Mouse (Mus musculus): ENCODE results near the gene Ifna4. TPM values are rescaled to one million over a fixed set of nuclear protein-coding genes. Genes with fewer than 3 reads are reported as not detected.
"Not testable (repeated sequence)": the region's sequence is repeated elsewhere in the genome, so short reads cannot be mapped to it uniquely, and the experiment has no call there.

The Ifna4 gene
- polyA plus RNA-seq (2015; fragmentation: Nextera tagmentation; extraction: Ambion mirVana), result not detected in 2 replicates

DNA sequence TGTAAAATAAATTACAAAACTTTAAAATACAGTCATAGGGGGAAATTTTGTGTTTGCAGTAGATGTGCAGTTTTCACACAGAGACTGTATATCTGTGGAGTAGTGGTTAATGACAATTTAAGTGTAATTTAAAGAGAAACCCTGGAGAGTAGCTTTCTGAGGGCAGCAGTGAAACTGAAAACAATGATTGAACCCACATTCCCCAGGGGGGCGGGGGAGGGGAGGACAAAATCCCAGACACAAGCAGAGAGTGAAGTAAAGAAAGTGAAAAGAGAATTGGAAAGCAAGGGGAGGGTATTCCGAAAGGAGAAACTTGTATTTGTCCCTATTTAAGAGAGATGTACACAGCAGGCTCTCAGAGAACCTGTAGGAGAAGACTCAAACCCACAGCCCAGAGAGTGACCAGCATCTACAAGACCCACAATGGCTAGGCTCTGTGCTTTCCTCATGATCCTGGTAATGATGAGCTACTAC lies at the start of gene Ifna4:
Gene Ifna4 (plus strand): TSS at position 424 of the 474 bp plus-strand sequence.
- no peak for ATAC-seq (ENCODE audit: low read depth)
- 39% methylated on average over 2 of the region's 2 CpGs for whole genome bisulfite sequencing
- no peaks in the 10 kb centered on the region for H3K4me1 ChIP-seq (replicated peaks)

DNA sequence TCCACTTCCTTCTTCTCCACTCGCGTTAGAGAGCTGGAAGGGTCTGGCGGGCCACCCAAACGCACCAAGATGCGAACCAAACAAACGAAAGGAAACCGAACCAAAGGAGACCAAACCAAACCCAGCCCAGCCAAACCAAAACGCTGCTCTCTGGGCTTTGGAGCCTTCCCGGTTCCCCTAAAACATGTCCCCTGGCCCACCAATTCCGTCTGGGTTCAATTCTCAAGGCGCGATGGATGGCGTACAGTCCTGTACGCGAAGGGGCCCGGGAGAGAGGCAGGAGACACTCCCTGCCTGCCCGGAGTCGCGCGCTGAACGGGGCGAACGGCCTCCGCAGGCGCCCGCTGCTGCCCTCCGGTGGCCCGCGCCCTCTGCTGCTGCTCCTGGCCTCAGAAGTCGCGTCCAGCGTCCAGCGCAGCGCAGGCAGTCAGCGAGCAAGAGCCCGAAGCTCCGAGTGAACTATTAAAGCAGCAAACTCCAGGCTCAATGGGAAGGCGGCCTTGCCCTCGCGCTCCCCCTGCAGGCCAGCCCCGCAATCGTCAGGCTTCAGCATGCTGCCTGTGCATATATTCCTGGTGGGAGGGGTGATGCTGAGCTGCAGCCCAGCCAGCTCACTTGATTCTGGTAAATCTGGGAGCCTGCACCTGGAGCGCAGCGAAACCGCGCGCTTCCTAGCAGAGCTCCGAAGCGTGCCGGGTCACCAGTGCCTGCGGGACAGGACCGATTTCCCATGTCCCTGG lies 47.6 kb upstream of the Ifna4 start, which contains the start of gene Gm13275:
Gene Gm13275 (plus strand): TSS at position 552 of the 740 bp plus-strand sequence.
- H3K36me3 ChIP-seq; H3K4me3 ChIP-seq; H3K4me1 ChIP-seq (replicated peaks); H3K4me2 ChIP-seq; ATAC-seq (ENCODE audit: low read depth); H3K9me3 ChIP-seq; H3K27me3 ChIP-seq; H3K9ac ChIP-seq; H3K27ac ChIP-seq (replicated peaks): not testable (repeated sequence)
- 2% methylated on average over 12 of the region's 52 CpGs for WGBS

More for the DNA sequence above, at the start of gene Ifna4:
- Histone ChIP-seq H3K27ac (replicated peaks) (no peak within 1 kb of the TSS), H3K4me2 (no peak within 1 kb of the TSS), H3K4me3 (no peak within 1 kb of the TSS), H3K9me3 (no peaks in the 10 kb centered on the region), H3K27me3 (no peaks in the 10 kb centered on the region), H3K9ac (no peak within 1 kb of the TSS), H3K36me3 (no peaks in the 10 kb centered on the region)

DNA sequence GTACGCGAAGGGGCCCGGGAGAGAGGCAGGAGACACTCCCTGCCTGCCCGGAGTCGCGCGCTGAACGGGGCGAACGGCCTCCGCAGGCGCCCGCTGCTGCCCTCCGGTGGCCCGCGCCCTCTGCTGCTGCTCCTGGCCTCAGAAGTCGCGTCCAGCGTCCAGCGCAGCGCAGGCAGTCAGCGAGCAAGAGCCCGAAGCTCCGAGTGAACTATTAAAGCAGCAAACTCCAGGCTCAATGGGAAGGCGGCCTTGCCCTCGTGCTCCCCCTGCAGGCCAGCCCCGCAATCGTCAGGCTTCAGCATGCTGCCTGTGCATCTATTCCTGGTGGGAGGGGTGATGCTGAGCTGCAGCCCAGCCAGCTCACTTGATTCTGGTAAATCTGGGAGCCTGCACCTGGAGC lies 44.6 kb upstream of the Ifna4 start, which contains the start of gene Gm13279:
Gene Gm13279 (plus strand): TSS at position 301 of the 400 bp plus-strand sequence.
- H3K27me3 ChIP-seq; H3K4me3 ChIP-seq; H3K9ac ChIP-seq; H3K4me2 ChIP-seq; ATAC-seq (ENCODE audit: low read depth); H3K4me1 ChIP-seq (replicated peaks); H3K27ac ChIP-seq (replicated peaks); H3K36me3 ChIP-seq; H3K9me3 ChIP-seq: not testable (repeated sequence)
- no CpG with 5 or more reads among the region's 28 CpGs for WGBS

DNA sequence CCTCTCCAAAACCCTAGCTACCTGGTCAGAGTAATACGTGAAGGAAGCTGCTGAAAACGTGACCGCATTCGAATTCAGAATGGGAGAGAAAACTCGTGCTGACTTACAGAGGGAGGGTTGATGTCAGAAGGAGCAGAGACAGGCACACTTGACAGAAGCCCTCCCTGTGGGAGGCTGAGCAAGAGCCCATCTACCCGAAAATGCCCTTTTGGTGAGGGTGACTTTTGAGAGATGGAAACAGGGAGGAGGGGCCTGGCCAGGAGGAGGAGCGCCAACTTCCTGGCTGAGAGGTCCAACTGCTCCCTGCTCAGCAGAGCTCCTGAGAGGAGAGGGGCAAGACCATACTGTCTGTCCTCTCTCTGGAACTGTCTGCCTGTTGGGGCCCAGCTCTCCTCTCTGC lies 42.3 kb upstream of the Ifna4 start, which contains the start of gene Gm13285:
Gene Gm13285 (plus strand): TSS at position 301 of the 400 bp plus-strand sequence.
- not testable (repeated sequence) for H3K27me3 ChIP-seq; H3K9ac ChIP-seq; ATAC-seq (ENCODE audit: low read depth); H3K36me3 ChIP-seq; H3K4me2 ChIP-seq; H3K4me3 ChIP-seq; H3K9me3 ChIP-seq; H3K27ac ChIP-seq (replicated peaks); H3K4me1 ChIP-seq (replicated peaks)
- WGBS, result 19% methylated on average over 5 of the region's 7 CpGs

DNA sequence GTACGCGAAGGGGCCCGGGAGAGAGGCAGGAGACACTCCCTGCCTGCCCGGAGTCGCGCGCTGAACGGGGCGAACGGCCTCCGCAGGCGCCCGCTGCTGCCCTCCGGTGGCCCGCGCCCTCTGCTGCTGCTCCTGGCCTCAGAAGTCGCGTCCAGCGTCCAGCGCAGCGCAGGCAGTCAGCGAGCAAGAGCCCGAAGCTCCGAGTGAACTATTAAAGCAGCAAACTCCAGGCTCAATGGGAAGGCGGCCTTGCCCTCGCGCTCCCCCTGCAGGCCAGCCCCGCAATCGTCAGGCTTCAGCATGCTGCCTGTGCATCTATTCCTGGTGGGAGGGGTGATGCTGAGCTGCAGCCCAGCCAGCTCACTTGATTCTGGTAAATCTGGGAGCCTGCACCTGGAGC lies 38.7 kb upstream of the Ifna4 start, which contains the start of gene Gm13287:
Gene Gm13287 (plus strand): TSS at position 301 of the 400 bp plus-strand sequence.
- not testable (repeated sequence) for ATAC-seq (ENCODE audit: low read depth); H3K4me2 ChIP-seq; H3K4me1 ChIP-seq (replicated peaks); H3K27ac ChIP-seq (replicated peaks); H3K36me3 ChIP-seq; H3K27me3 ChIP-seq; H3K4me3 ChIP-seq; H3K9ac ChIP-seq; H3K9me3 ChIP-seq
- no CpG with 5 or more reads among the region's 29 CpGs for WGBS

DNA sequence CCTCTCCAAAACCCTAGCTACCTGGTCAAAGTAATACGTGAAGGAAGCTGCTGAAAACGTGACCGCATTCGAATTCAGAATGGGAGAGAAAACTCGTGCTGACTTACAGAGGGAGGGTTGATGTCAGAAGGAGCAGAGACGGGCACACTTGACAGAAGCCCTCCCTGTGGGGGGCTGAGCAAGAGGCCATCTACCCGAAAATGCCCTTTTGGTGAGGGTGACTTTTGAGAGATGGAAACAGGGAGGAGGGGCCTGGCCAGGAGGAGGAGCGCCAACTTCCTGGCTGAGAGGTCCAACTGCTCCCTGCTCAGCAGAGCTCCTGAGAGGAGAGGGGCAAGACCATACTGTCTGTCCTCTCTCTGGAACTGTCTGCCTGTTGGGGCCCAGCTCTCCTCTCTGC lies 36.4 kb upstream of the Ifna4 start, which contains the start of gene Gm13288:
Gene Gm13288 (plus strand): TSS at position 301 of the 400 bp plus-strand sequence.
- Histone ChIP-seq H3K4me3 (peak within 1 kb of the TSS; percentile 22; the same call in 1 of the 2 replicates), H3K4me2 (peak within 1 kb of the TSS; percentile 45), H3K27me3 (peaks cover 13% of the 10 kb centered on the region)
- not testable (repeated sequence) for ATAC-seq (ENCODE audit: low read depth); H3K9me3 ChIP-seq; H3K9ac ChIP-seq; H3K36me3 ChIP-seq; H3K27ac ChIP-seq (replicated peaks); H3K4me1 ChIP-seq (replicated peaks)
- whole genome bisulfite sequencing, result no CpG with 5 or more reads among the region's 8 CpGs

DNA sequence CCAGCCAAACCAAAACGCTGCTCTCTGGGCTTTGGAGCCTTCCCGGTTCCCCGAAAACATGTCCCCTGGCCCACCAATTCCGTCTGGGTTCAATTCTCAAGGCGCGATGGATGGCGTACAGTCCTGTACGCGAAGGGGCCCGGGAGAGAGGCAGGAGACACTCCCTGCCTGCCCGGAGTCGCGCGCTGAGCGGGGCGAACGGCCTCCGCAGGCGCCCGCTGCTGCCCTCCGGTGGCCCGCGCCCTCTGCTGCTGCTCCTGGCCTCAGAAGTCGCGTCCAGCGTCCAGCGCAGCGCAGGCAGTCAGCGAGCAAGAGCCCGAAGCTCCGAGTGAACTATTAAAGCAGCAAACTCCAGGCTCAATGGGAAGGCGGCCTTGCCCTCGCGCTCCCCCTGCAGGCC lies 35.9 kb upstream of the Ifna4 start:
- H3K27ac ChIP-seq (replicated peaks); H3K9me3 ChIP-seq; ATAC-seq (ENCODE audit: low read depth); H3K4me1 ChIP-seq (replicated peaks); H3K9ac ChIP-seq; H3K36me3 ChIP-seq: not testable (repeated sequence)
- WGBS, result 0% methylated on average over 13 of the region's 34 CpGs
- peak overlapping the region; percentile 45 for H3K4me2 ChIP-seq
- peak overlapping the region; percentile 22; the same call in 1 of the 2 replicates for H3K4me3 ChIP-seq
- peaks cover 13% of the 10 kb centered on the region for H3K27me3 ChIP-seq

DNA sequence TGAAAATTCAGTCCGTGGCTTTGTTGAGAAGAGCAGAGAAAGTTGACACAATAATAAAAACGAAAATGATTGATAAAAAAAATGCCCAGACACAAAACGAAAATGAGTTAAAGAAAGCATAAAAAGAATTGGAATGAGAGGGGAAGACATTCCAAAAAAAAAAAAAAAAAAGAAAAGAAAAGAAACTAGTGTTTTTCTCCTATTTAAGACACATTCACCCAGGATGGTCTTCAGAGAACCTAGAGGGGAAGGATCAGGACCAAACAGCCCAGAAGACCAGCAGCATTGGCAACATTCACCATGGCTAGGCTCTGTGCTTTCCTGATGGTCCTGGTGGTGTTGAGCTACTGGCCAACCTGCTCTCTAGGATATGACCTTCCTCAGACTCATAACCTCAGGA lies 25.7 kb upstream of the Ifna4 start, which contains the start of gene Ifna7:
Gene Ifna7 (plus strand): TSS at position 301 of the 400 bp plus-strand sequence.
- Histone ChIP-seq H3K9me3 (no peaks in the 10 kb centered on the region), H3K4me3 (no peak within 1 kb of the TSS), H3K27me3 (no peaks in the 10 kb centered on the region), H3K9ac (no peak within 1 kb of the TSS), H3K4me2 (no peak within 1 kb of the TSS), H3K36me3 (no peaks in the 10 kb centered on the region), H3K4me1 (replicated peaks) (no peaks in the 10 kb centered on the region), H3K27ac (replicated peaks) (no peak within 1 kb of the TSS)
- ATAC-seq (ENCODE audit: low read depth), result no peak
- WGBS, result 63% methylated on average over 3 of the region's 3 CpGs

DNA sequence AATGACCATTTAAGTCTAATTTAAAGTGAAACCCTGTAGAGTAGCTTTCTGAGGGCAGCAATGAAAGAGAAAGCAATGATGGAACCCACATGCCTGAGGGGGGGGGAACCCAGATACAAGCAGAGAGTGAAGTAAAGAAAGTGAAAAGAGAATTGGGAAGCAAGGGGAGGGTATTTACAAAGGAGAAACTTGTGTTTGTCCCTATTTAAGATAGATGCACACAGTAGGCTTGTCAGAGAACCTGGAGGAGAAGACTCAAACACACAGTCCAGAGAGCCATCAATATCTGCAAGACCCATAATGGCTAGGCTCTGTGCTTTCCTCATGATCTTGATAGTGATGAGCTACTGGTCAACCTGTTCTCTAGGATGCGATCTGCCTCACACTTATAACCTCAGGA lies 22.0 kb upstream of the Ifna4 start, which contains the start of gene Ifna11:
Gene Ifna11 (plus strand): TSS at position 301 of the 400 bp plus-strand sequence.
- no peaks in the 10 kb centered on the region for H3K36me3 ChIP-seq
- no peak within 1 kb of the TSS for H3K27ac ChIP-seq (replicated peaks)
- no peaks in the 10 kb centered on the region for H3K27me3 ChIP-seq
- no peak within 1 kb of the TSS for H3K9ac ChIP-seq
- WGBS, result 81% methylated on average over 1 of the region's 1 CpGs
- H3K4me3 ChIP-seq, result no peak within 1 kb of the TSS
- H3K4me1 ChIP-seq (replicated peaks), result no peaks in the 10 kb centered on the region
- H3K4me2 ChIP-seq, result no peak within 1 kb of the TSS
- no peak for ATAC-seq (ENCODE audit: low read depth)
- no peaks in the 10 kb centered on the region for H3K9me3 ChIP-seq

DNA sequence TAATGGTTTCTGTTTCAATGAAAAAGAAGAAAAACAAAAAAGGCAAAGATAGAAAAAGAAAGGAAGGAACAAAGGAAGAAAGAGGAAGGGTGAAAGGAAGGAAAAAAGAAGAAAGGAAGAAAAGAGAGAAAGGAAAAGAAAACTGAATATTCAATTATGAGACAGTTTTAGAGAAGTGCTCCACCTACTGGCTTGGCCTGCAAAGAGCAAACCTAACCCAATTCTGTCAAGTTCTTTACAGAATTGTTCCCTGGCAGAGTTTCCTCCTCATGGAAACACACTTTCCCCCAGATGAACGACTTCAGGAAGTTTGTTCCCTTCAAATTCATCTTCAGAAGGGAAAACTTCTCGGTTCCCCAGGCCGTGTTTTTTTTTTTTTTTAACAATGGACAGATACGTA lies 18.7 kb upstream of the Ifna4 start:
- no peaks in the 10 kb centered on the region for H3K9me3 ChIP-seq
- no peaks in the 10 kb centered on the region for H3K27me3 ChIP-seq
- H3K9ac ChIP-seq, result no peak overlapping the region
- H3K4me3 ChIP-seq, result no peak overlapping the region
- H3K36me3 ChIP-seq, result no peaks in the 10 kb centered on the region
- no peak overlapping the region for H3K27ac ChIP-seq (replicated peaks)
- H3K4me1 ChIP-seq (replicated peaks), result no peaks in the 10 kb centered on the region
- ATAC-seq (ENCODE audit: low read depth), result no peak
- no peak overlapping the region for H3K4me2 ChIP-seq
- 26% methylated on average over 4 of the region's 4 CpGs for WGBS

DNA sequence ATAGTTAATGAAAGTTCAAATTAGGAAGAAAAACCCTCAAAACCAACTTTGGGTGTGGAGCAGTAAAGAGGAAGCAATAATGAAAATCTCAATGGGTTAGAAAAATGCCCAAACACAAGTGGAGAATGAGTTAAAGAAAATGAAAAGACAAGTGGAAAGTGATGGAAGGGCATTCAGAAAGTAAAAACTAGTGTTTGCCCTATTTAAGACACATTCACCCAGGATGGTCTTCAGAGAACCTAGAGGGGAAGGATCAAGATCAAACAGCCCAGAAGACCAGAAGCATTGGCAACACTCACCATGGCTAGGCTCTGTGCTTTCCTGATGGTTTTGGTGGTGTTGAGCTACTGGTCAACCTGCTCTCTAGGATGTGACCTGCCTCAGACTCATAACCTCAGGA lies 14.5 kb upstream of the Ifna4 start, which contains the start of gene Ifna6:
Gene Ifna6 (plus strand): TSS at position 301 of the 400 bp plus-strand sequence.
- H3K27me3 ChIP-seq; H3K9me3 ChIP-seq; H3K4me3 ChIP-seq; H3K9ac ChIP-seq; H3K4me1 ChIP-seq (replicated peaks); ATAC-seq (ENCODE audit: low read depth); H3K27ac ChIP-seq (replicated peaks); H3K4me2 ChIP-seq; H3K36me3 ChIP-seq: not testable (repeated sequence)

DNA sequence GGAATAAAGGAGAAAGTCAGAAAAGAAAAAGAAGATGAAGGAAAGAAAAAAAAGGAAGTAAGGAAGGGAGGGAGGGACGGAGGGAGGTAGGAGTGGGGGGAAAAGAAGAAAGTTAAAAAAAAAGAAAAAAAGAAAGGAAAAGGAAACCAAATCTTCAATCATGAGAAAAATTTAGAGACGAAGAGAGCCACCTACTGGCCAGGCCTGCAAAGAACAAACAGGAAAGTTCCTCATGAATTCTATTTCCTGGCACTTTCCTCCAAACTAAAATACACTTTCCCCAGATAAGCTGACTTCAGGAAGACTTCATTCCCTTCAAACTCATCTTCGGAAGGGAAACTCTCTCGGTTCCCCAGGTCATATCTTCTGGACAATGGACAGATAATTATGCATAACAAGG lies 11.1 kb upstream of the Ifna4 start:
- Histone ChIP-seq H3K36me3 (no peaks in the 10 kb centered on the region), H3K9me3 (no peaks in the 10 kb centered on the region), H3K4me2 (no peak overlapping the region), H3K27me3 (no peaks in the 10 kb centered on the region), H3K27ac (replicated peaks) (no peak overlapping the region), H3K9ac (no peak overlapping the region), H3K4me1 (replicated peaks) (no peaks in the 10 kb centered on the region), H3K4me3 (no peak overlapping the region)
- 24% methylated on average over 4 of the region's 4 CpGs for WGBS
- no peak for ATAC-seq (ENCODE audit: low read depth)

Measured in neural tube, embryonic 13.5 days (tissue).